Mouse (Mus musculus): ENCODE data around the gene Limd2.

Gene Limd2

GRCm38 (mm10) chr11:106170807-106171206, 10.1 kb upstream of the Limd2 start:
- WGBS, result 84% methylated on average over 7 of the region's 7 CpGs

DNA sequence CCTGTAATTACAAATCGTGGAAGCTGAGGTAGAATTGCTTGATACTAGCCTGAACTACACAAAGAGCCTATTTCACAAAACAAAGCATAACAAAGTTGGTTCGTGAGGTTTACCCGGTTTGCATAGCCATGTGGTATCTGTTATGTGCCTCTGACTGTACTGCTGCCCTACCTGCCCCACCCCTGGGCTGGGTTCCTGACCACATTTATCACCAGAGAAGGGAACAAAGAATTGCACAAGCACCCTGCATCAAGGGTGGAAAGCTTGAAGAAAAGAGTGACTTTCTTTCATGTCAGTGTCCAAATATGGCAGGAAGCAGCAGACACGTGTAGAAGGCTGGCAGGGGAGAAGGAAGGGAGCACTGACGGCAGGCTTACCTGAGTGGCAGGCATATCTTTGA, 6.8 kb upstream of the Limd2 start:
- WGBS, result 83% methylated on average over 5 of the region's 5 CpGs

DNA sequence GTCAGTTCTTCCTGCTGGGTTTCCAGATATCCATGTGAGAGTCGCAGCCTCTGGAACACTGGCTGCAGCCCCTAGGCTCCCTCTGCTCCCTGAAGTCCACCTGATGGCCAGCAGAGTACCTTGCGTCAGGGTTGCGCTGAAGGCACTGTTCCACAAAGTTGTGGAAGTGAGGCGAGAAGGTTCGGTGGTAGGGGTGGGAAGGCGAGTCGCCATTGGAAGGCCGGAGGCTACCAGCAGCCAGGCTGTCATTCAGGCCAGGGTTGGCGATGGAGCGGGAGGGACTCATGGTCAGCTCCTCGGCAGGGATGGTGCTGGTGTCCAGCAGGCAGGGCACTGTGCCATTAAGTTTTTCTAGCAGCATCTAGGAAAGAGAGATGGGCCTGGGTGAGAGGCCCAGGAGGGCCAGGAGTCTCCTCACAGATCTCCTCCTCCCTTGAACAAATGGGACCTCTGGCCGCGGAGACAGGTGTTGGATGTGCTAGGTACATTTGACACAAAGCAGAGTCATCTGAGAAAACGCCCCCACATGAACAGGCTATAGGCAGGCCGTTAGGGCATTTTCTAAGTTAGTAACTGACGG, 4.0 kb upstream of the Limd2 start:
- WGBS, result 88% methylated on average over 16 of the region's 16 CpGs

DNA sequence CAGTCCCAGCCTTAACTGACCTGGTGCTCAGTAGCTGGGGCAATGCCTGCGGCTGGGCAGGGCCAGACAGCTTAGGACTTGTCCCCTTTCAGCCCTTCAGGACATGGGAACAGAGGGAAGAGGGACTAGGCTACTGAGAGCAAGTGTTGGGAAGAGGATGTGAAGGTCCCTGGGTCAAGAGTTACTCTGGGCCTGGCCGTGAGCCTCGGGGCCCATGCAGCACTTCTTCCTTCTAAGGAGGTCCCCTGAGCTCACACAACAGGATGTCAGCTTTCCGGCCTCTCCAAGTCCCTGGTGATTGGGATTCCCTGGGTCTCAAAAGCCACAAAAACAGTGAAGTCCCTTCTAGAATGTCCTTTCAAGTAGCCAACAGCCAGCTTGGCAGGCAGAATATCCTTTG, 2.9 kb upstream of the Limd2 start:
- WGBS, result 76% methylated on average over 4 of the region's 4 CpGs

DNA sequence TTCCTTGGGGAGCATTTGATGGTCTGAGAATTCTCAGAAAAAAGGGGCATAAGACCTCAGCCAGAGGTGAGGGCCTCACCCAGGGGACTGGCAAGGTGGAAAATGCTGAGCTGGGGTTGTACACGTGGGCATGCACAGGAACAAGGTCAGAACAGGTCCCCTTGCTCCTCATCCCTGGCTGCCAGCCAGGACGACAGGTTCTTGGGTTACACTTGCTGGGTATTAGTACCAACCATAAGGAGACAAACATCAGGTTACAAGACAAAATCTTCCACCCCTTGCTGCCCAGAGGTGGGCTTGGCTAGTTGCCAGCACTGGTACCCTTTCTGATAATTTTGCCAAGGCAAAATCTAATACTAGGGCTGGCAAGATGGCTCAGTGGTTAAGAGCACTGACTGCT, 1.6 kb upstream of the Limd2 start:
- 89% methylated on average over 2 of the region's 2 CpGs for WGBS

GRCm38 (mm10) chr11:106159921-106160840, 479 bp downstream of the Limd2 start:
- WGBS, result 1% methylated on average over 104 of the region's 106 CpGs

GRCm38 (mm10) chr11:106159216-106159920, 1.3 kb downstream of the Limd2 start:
- WGBS, result 2% methylated on average over 19 of the region's 25 CpGs

DNA sequence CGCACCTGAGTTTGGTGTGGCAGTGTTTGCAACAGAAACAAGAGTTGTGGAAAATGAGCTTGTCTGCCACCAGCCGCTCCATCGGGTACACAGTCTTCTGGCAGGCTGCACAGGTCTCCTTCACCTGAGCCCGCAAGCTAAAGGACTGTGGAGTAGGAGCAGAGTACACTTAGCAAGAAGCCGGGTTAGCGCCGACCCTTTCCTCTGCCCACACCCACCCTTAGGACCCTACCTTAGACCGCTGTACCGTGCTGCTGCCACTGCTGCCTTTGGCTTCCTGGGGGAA, 1.8 kb downstream of the Limd2 start:
- WGBS, result 25% methylated on average over 9 of the region's 9 CpGs

- 31% methylated on average over 14 of the region's 14 CpGs for WGBS
Observed at GRCm38 (mm10) chr11:106158081-106158929, 2.4 kb downstream of the Limd2 start.

DNA sequence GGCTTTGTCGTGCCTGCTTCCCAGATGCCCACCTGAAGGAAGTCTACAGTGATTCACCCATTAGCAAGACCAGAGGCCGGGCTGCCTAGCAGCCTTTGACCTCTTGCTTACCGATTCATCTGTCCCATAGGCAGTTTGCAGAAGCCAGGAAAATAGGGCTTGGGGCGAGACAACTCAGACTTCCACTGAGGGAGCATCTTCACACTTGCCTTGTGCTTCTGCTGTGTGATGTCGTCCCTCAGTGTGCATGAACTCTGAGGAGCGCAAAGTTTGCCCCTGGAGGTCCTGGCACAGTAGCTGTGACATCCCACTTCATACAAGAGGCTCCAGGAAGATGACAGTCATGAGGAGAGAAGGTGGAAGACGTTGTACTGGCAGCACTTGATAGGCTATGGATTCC, 3.5 kb downstream of the Limd2 start:
- WGBS, result 69% methylated on average over 7 of the region's 7 CpGs

DNA sequence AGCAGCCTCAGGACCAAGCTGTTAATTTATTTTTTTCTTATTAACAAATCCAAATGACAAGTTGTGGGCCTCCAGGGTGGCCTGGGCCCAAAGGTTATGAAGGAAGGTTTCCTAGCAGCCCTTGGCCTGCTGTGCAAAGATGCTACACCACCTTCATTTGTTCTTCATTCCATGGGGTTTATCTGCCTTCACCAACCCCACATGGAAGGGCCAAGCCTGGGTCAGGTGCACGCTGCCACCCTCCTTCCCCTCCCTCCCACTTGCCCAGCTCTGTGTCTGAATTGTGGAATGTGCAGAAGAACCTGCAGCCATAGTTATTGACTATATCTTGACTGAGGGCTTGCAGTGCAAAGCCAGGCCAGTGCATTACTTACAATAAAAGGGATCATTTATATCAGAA, 4.4 kb downstream of the Limd2 start:
- WGBS, result 77% methylated on average over 1 of the region's 1 CpGs

DNA sequence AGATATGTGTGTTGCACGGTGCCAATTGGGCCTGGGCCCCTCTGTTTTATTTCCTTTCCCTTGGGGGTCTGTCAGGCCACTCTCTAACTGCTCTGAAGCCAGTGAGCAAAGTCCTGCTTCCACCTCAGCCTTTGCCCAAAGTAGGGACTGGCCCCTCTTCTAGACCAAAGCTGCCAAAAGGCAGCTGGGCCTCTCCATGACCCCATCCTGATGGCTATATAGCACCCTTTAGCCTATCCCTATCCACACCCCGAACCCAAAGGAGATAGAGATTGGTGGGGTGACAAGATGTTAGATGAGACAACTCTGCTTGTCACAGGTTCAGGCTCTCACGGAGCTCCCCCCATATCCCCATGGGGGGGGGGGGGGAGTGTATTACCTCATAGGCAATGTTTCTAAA, 4.9 kb downstream of the Limd2 start:
- 34% methylated on average over 3 of the region's 3 CpGs for WGBS

GRCm38 (mm10) chr11:106154770-106155169, 5.9 kb downstream of the Limd2 start:
- 43% methylated on average over 2 of the region's 2 CpGs for WGBS

GRCm38 (mm10) chr11:106154091-106154490, 6.6 kb downstream of the Limd2 start:
- 62% methylated on average over 5 of the region's 5 CpGs for WGBS

DNA sequence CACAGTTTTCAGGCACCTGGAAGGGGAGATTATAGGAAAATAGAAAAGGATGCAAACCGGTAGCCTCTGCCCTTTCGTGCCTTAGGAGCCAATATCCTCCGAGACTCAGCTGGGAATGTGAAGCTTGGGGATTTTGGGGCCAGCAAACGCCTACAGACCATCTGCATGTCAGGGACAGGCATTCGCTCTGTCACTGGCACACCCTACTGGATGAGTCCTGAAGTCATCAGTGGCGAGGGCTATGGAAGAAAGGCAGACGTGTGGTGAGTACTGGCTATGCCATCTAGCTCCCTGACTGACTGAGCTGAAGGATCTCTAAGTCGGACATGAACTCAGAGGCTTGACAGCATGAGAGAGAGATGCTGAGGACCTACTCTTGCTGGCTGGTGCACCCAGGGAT, 8.5 kb downstream of the Limd2 start:
- 39% methylated on average over 8 of the region's 8 CpGs for WGBS

DNA sequence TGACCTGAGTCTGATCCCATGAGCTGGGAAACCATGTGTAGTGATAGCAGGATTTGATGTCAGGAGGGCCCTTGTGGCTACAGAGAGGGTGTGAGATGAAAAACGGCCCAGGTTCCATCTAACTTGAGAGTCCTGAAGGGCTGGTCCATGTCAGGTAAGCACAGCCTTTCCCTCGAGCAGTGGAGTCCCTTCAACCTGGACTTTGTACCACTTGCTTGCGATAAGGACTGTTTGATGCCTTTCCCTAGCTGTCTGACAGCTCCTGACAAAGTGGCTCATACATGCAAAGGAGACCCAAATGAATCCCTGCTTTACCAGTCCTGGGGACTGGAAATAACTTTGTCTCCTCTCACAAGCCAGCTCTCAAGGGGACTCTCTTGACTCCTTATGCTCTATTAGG, 9.4 kb downstream of the Limd2 start:
- 88% methylated on average over 3 of the region's 3 CpGs for WGBS

GRCm38 (mm10) chr11:106134580-106135528, 25.8 kb downstream of the Limd2 start:
- WGBS, result 27% methylated on average over 8 of the region's 8 CpGs

DNA sequence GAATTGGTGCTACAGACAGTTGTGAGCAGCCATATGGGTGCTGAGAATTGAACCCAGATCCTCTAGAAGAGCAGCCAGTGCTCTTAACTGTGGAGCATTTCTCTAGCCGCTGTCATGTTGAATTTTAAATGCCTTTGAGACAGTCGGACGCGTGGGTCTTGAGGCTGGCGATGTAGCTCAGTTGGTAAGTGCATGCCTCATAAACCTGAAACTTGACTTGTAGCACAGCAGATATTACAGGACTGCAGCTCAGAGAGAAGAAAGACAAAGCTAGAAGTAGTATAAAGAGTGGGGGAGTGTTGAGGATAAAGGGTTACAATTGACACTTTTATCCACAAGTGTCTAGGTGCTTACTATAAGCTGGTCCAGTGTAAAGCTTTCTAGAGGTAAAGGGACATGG, 28.1 kb downstream of the Limd2 start:
- WGBS, result 93% methylated on average over 5 of the region's 5 CpGs

DNA sequence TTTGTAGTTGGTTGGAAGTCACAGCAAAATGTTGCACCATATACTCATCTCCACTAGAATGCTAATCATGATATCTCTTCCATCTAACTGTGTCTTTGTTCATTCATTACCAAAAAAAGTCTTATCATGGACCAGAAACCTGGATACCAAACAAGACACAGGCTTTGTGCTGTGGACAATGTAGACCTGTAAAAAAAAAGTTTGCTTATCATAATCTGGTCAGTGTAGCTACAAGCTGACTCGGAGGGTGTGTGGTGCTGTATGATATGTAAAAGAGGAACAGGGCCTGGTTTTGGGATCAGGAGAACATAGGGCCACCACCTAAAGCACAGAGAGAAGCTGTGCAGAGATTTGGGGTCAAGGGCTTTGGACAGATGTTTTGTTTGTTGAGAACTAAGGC, 31.2 kb downstream of the Limd2 start:
- 84% methylated on average over 1 of the region's 1 CpGs for WGBS

- 89% methylated on average over 4 of the region's 6 CpGs for WGBS
Observed at GRCm38 (mm10) chr11:106126727-106127373, 33.8 kb downstream of the Limd2 start.
